Mouse (Mus musculus) R1 (cell line): ENCODE measurements around the gene Otop3.
"Not testable (repeated sequence)": the region's sequence is repeated elsewhere in the genome, so short reads cannot be mapped to it uniquely, and the experiment has no call there.

ENCODE experiments used
- DNase-seq: peaks from one replicate; pipeline ENCODE4 v3.0.0-alpha.2; 2018; ENCODE audit warnings: low read depth, low spot score

Gene Otop3

DNA sequence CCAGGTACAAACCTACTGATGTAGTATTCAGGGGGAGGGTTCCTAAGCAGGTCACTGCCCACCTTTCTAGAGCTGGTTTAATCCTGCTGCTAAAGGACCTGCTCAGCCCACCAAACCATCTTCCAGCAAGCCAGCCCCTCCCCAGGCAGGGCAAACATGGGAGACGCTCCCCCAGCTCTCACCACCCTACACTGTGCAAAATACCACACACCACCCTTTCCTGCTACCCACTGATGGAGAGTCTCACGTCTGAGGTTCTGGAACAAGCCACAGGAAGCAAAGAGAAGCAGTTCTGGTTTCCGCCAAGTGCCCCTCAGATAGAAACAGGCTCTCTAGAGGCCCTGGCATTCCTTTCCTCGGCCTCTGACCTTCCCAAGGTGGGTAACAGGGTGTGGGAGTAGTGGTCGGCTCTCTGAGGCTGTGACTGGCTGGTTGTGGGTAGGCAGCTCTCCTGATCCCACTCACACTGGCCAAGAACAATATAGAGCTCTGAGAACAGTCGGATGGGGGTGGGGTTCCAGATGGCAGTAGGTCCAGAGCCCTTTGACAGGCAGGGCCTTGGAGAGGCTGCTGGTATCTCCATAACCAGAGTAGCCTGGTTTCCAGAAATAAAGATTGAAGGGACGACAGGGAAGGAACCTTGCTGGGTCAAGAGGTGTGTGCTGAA, 31.6 kb downstream of the Otop3 start:
- DNase-seq, result no peak

DNA sequence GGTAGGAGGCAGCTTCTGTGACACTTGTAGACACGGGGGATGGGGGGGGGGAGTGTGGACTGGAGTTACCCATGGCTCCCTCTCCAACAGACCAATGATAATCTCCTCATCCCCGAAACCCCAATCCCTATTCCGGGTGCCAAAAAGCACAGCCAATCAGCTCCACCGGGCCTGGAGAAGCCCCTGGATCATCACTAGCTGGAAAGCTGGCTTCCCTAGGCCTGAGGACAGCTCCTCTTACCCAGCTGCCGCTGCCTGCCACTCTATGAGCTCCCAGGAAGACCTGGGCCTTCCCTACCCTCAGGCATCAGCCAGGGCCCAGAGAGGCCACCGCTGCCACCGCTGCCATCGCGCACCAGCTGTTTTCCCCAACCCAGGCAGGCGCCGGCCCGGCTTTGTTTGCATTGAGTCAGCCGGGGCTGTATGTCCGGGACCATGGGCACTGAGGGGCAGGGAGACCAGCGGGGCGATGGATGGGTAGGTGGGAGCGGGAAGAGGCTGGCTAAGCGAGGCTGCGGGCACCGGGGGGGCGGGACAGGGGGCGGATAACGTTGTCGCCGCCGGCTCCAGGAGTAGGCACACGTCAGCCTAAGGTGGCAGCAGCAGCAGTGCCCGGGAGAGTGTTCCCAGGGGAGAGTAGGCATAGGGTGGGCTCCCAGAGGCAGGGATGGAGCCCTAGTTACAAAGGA, 32.3 kb downstream of the Otop3 start:
- DNase-seq, result peak; percentile 34

DNA sequence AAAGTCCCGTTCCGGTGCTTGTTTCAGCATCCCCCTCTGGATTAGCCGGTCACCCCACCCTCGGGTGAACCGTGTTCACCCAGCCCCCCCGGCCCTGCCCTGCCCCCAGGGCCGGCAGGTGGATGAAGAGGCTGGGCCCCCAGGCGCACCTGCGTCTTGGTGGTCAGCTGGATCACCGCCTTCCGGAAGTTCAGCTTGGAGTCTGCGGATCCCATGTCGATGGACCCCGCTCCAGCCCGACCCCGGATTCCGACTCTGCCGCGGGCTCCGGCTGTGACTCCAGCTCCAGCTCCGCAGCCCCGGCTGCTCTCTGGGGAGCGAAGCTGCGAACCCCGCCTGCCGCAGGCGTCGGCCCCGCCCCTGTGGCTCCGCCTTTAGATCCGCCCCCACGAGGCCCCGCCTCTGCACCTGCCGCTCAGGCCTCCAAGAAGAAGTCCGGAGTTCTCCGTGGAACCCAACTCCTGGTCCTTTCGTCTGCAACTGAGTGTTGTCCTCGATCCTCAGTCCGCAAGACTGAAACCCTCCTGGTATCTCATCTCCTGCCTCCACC, 32.9 kb downstream of the Otop3 start, which contains the start of gene Hid1:
Gene Hid1 (minus strand): TSS at position 362 of the 550 bp plus-strand sequence.
- DNase-seq, result peak; percentile 82

DNA sequence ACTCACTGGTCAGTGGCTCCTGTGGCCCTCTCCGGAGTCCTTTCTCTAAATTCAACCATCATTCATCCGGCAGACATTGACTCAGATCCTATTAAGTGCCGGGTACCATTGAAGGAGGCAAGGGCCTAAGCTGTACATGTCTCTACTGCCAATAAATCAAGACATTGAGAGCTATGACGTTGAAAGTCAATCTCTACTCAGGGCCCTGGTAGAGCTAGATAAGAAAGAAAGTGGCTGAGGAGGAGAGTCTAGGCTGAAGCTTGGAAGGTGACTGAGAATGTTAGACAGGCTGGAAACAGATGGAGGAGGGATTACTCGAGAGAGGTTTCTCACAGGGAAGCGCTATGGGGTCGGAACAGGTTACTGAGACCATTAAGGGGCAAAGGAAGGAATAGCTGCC, 35.8 kb downstream of the Otop3 start:
- no peak for DNase-seq

DNA sequence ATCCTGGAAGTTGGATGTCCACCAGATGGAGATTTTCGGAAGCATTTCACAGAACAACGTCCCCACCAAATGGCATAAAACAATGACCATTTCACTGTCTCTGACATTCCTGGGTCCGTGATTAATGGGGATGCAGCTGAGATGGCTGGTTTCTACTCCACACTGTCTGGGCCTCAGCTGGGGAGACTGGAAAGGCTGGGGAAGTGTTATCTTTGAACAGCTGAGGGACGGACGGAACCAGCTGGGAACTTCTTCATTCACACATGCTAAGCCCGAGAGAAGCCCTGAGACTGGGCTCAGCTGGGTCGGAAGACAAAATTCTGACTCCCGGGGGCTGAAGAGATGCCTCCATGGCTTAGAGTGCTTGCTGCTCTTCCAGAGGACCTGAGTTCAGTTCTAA, 36.8 kb downstream of the Otop3 start:
- DNase-seq, result no peak

DNA sequence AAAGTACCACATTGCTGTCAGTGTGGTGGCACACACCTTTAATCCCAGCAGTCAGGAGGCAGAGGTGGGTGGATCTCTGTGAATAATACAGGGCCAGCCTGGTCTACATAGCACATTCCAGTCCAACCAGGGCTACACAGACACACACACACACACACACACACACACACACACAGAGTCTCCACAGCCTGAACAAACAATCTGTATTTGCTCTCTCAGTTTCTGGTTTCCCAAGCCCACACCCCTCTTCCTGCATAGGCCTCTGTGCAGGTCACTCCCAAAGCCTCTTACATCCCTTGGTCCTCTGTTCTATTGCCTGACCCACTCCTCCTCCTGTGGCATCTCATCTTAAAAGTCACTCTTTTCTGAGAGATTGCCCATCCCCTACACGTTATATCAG, 37.5 kb downstream of the Otop3 start:
- DNase-seq, result no peak

DNA sequence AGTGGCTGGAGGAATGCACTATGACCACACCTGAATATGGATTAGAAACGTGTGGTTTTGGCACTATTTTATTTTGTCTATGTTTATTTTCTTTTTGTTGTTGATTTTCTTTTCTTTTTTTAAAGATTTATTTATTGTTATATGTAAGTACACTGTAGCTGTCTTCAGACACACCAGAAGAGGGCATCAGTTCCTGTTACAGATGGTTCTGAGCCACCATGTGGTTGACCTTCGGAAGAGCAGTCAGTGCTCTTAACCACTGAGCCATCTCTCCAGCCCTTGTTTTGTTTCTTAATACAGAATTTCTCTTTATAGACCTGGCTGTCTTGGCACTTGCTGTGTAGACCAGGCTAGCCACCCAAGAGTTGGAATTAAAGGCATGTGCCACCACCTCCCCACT, 38.2 kb downstream of the Otop3 start:
- no peak for DNase-seq

DNA sequence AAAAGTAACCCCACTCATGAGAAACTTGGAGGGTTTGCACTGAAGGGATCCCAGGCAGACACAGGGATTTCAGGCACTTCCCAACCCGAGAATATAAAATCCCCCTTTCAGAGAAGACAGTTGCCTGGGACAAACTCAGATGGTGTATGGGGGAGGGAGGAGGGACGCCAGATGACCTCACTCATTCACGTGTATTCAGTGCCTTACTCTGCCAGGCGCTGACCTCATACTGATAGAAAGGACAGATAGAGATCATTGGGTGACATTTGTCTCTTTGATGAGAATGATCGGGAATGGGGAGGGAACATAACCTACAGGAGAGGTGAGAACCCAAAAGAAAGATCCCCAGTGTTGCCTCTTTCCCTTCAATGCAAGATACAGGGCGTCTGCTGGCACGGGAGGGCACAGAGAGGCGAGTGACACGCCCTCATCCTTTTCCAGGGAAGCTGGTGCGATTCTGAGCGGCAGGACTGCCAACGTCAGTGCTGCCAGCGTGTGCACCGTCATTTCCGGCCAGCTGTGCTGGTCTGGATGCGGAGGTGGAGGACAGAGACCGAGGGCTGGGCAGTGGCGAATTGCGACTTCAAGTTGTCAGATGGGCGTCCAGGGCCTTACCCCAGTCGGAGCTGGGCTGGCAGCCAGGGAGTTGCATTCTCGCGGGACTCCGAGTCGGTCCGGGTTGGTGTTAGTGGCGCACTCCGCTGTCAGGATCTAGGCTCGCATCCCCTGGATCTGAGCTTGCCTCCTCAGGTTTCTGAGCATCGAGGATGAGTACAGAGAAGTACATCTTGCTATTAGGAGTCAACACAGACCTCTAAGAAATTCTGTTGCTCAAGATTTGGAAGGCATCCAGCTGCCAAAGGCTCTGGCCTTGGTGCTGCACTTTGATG, 39.5 kb downstream of the Otop3 start:
- DNase-seq, result peak; percentile 18

DNA sequence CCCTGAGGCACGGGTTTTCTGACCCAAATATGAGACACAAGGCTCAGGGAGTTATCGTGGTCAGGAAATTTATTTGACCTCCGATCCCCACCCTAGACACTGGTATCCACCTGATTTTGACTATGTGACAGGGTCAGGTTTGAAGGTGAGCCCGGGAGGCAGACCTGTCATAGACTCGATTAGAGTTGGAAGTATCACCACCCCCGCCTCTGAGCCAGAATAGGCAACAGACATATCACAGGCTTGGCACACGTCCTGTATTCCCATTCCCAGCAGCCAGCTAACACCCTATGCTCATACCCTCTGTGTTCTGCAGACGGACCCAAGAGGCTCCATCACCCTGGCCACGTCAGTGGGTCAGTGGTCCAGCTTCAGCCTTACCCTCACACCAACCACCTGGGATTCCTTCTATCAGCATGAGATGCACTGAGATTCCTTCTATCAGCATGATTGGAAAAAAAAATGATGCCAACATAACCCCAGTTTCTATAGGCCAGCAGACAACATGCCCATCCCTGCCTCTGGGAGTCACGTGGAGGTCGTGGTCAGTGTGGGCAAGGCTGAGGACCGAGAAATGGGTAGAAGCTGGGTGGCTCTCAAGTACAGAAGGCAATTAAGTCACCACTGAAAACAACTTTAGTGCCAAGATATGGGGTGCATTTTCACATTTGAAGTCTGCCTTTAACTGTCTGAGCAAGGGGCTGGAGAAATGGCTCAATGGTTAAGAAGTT, 40.3 kb downstream of the Otop3 start:
- no peak for DNase-seq

DNA sequence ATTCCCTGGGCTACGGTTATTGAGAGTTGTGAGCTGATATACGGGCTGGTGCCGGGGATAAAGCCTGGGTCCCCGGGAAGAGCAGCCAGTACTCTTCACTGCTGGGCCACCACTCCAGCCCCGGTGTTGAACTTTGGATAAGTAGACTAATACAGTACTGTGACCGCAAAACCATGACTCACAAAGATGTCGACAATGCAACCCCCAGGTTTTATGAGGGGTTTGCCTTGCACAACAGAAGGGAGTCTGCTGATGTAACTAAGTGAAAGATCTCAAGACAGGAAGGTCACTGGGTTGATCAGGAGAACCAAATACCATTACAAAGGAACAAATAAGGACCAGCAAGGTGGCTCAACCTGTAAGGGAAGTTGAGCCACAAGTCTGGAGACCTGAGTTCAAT, 42.2 kb downstream of the Otop3 start:
- DNase-seq, result no peak

DNA sequence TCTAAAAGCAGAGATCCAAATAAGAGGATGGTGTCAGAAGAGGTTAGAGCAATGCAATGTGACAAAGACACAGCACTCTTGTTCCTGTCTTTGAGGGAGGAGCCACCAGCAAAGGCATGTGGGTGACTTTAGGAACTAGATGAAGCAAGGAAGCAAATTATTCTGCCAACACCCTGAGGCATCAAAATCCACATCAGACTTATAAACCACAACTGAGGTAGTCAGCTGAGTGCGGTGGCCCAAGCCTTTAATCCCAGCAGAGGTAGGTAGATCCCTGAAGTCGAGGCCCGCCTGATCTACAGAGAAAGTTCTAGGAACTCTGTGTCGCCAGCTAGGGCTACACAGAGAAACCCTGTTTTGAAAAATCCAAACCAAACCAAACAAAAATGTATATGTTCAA, 42.7 kb downstream of the Otop3 start:
- no peak for DNase-seq

DNA sequence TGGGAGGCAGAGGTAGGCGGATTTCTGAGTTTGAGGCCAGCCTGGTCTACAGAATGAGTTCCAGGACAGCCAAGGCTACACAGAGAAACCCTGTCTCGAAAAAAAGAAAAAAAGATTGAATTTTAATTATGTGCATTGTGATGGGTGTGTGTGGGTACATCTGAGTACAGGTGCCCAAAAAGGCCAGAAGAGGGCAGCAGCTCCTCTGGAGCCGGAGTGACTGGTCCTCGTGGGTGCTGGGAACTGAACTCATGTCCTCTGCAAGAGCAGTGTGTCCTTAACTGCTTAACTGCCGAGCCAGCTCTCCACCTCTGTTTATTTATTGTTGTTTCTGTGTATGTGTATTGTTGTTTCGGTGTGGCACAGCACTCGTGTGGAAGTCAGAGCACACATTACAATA, 43.3 kb downstream of the Otop3 start:
- peak; percentile 64 for DNase-seq

DNA sequence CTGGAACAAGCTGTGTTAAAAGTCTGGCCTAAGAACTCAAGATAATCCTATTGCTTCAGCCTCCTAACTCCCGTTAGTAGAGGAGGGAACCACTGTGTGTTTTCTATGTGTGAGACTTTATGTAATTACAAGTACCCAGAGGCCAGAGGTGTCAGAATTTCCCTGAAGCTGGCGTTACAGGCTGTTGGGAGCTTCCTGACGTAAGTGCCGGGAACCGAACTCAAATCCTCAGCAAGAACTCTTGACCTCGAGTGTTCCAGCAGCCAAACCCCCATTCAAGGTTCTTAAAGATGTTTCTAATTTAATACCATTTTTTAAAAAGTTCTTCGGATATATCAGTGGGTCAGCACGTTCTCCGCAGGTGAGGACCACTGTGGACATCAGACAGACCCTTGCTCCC, 46.7 kb downstream of the Otop3 start:
- peak; percentile 28 for DNase-seq

DNA sequence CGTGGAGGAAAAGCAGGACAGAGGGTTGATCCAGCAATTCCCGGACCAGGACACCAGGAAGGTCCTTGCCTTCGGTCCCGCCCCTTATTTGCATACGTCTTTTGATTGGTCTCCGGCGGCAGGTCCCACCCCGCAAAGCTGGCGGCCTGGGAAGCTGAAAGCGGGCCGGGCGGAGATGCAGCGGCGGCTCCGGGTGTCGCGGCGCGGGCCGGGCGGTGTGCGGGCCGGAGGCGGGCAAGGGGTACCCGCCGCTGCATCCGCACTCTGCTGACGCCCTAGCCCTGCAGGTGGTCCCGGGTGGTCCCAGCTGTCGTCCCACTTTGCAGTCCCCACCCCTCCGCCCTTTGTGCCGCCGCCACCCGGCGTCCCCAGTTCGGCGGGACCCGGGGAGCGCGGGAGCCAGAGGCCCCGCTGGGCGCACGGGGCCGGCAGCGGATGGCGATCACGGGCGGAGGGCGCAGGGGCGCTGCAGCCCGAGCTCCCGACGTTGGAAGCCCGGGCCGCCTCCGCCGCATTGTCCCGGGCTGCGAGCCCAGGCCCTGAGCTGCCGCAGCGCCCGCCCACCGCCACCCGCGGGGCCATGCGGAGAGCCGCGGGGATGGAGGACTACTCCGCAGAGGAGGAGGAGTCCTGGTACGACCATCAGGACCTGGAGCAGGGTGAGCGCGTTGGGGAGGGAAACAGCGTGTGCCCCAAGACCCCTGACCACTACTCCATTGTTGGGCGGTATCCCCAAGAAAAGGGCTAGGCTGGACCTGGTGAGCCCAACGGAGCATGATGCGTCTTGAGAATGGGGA, 47.4 kb downstream of the Otop3 start, which contains the start of gene Cdr2l:
Gene Cdr2l (plus strand): TSS at position 174 of the 797 bp plus-strand sequence.
- peak; percentile 93 for DNase-seq

DNA sequence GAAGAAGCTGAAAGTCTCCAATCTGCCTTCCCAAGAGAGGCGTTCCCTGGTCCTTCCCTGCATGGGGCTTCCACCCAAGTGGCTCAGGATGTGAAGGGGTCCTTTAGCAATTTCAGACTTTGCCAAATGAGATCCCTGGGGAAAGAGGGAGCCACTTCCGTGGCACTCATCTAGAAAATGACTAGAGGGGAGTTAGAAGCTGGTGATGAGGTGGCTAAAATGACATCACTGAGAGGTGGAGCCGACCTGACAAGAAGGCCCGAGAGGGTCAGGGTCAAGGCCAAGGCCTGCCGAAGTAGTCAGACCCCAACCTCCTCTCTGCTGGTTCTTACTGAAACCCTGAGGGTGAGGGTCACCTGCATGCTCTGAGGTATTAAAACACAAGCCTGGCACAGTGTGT, 48.4 kb downstream of the Otop3 start:
- DNase-seq, result no peak

DNA sequence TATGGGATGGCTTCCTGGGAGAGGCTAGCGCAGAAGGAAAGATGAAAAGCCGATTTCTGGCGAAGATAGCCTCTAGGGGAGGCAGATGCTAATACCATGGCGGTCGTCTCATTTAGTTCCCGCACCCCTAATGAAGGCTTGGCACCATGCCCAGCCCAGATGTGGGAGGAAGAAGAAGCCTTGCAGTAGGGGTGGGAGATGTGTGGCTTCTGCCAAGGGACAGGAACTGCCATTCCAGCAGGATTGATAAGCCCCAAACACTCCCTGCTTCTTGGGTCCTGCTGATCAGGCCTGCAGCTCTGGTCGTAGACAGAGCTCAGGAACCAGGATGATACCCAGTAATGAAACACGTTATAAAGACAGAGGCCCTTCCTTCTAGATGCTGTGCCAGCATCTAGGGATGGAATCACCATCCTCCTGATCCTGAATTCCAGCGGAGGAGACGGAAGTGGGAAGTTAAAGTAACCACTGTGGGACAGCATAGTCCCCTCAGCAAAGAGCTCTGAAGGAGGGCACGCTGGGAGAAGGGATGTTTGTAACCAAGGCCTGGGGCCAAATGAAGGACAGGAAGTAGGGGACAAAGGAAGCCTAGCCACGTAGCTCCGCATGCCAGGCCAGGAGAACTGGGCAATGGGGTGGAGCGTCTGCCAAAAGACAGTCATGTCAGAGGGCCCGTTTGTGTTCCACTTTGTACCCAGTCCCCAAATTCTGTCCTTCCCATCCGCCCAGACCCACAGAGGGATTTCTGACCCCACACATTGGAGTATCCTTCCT, 49.4 kb downstream of the Otop3 start:
- DNase-seq, result no peak

DNA sequence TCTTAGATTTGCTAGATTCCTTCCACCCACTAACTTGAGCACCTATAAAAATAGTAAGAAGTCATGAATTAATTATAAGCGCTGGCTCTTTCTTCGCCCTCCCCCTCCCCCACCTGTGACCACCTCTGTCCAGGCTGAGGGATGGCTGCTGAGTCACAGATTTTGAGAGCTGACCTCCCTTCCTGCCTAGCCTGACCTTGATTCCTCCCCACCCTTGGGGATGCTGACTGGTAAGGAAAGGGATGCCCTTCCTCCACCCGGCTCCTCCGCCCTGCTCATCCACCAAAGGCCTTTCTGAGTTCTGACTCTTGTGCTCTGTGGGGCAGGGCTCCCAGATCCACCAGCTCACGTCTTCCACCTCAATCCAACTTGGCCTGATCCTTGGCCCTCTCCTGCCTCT, 50.1 kb downstream of the Otop3 start:
- no peak for DNase-seq

DNA sequence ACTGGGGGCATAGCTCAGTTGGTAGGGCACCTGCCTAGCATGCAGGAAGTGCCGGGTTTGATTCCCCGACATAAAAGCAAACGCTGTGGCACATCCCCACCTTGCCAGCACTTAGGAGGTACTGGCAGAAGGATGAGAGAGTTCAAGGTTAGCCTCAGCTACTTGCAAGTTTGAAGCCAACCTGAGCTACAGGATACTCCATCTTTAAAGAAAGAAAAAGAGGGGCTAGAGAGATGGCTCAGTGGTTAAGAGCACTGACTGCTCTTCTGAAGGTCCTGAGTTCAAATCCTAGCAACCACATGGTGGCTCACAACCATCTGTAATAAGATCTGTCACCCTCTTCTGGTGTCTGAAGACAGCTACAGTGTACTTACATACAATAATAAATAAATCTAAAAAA, 52.3 kb downstream of the Otop3 start:
- DNase-seq, result not testable (repeated sequence)

DNA sequence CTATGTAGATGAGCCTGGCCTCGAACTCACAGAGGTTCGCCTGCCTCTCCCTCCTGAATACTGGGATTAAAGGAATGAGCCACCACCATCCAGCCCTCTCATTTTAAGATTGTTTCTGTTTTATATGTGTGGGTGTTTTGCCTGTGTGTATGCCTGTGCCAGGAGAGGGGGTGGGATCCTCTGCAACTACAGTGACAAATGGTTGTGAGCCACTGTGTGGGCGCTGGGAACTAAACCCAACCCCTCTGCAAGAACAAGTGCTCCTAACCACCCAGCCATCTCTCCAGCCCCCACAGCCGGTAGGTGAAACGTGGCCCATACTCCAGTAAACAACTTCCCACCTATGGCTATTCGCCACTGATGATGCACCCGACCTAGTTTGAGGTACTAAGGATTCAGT, 56.8 kb downstream of the Otop3 start:
- no peak for DNase-seq
